Mouse (Mus musculus): ENCODE results near the gene Atp8a2. TPM values are rescaled to one million over a fixed set of nuclear protein-coding genes. Genes with fewer than 3 reads are reported as not detected.

The Atp8a2 gene
- polyA plus RNA-seq, 1 experiment from 2014 or later, result 9.0 TPM

- no peak overlapping the region for H3K27ac ChIP-seq (ENCODE audit: low read depth, low read length)
- H3K36me3 ChIP-seq (ENCODE audit: control insufficient read depth, insufficient read depth, low read length), result no peaks in the 10 kb centered on the region
- H3K4me3 ChIP-seq (ENCODE audit: low read depth, low read length), result no peak overlapping the region
- H3K27me3 ChIP-seq (ENCODE audit: control insufficient read depth, insufficient read depth, low read length), result no peaks in the 10 kb centered on the region
- WGBS, result 65% methylated on average over 5 of the region's 5 CpGs
- ATAC-seq (ENCODE audit: insufficient read depth, low FRiP score, low TSS enrichment) (no peak), DNase-seq (ENCODE audit: low spot score) (no peak)
- no peak overlapping the region for H3K4me2 ChIP-seq (ENCODE audit: low read depth)
- no peak overlapping the region for H3K9ac ChIP-seq (ENCODE audit: low read length)
- no peaks in the 10 kb centered on the region for H3K4me1 ChIP-seq (ENCODE audit: control insufficient read depth, insufficient read depth, low read length)
- no peaks in the 10 kb centered on the region for H3K9me3 ChIP-seq (ENCODE audit: control insufficient read depth, low read length)
Observed at GRCm38 (mm10) chr14:59890818-59891217, 306.2 kb downstream of the Atp8a2 start.

GRCm38 (mm10) chr14:59890107-59890506 lies 306.9 kb downstream of the Atp8a2 start:
- no peak for DNase-seq (ENCODE audit: low spot score)
- no peak overlapping the region for H3K4me3 ChIP-seq (ENCODE audit: low read depth, low read length)
- no peaks in the 10 kb centered on the region for H3K27me3 ChIP-seq (ENCODE audit: control insufficient read depth, insufficient read depth, low read length)
- no peaks in the 10 kb centered on the region for H3K36me3 ChIP-seq (ENCODE audit: control insufficient read depth, insufficient read depth, low read length)
- 74% methylated on average over 7 of the region's 7 CpGs for WGBS
- no peak overlapping the region for H3K27ac ChIP-seq (ENCODE audit: low read depth, low read length)
- no peaks in the 10 kb centered on the region for H3K9me3 ChIP-seq (ENCODE audit: control insufficient read depth, low read length)
- no peak for ATAC-seq (ENCODE audit: insufficient read depth, low FRiP score, low TSS enrichment)
- no peaks in the 10 kb centered on the region for H3K4me1 ChIP-seq (ENCODE audit: control insufficient read depth, insufficient read depth, low read length)
- H3K4me2 ChIP-seq (ENCODE audit: low read depth), result no peak overlapping the region
- H3K9ac ChIP-seq (ENCODE audit: low read length), result no peak overlapping the region

GRCm38 (mm10) chr14:59888446-59888845 lies 308.5 kb downstream of the Atp8a2 start:
- DNase-seq (ENCODE audit: low spot score), result no peak
- no peaks in the 10 kb centered on the region for H3K27me3 ChIP-seq (ENCODE audit: control insufficient read depth, insufficient read depth, low read length)
- no peak overlapping the region for H3K4me2 ChIP-seq (ENCODE audit: low read depth)
- H3K4me3 ChIP-seq (ENCODE audit: low read depth, low read length), result no peak overlapping the region
- no peak overlapping the region for H3K9ac ChIP-seq (ENCODE audit: low read length)
- no peaks in the 10 kb centered on the region for H3K9me3 ChIP-seq (ENCODE audit: control insufficient read depth, low read length)
- no peaks in the 10 kb centered on the region for H3K4me1 ChIP-seq (ENCODE audit: control insufficient read depth, insufficient read depth, low read length)
- 93% methylated on average over 1 of the region's 1 CpGs for WGBS
- H3K27ac ChIP-seq (ENCODE audit: low read depth, low read length), result no peak overlapping the region
- ATAC-seq (ENCODE audit: insufficient read depth, low FRiP score, low TSS enrichment), result no peak
- H3K36me3 ChIP-seq (ENCODE audit: control insufficient read depth, insufficient read depth, low read length), result no peaks in the 10 kb centered on the region

- Histone ChIP-seq H3K4me1 (ENCODE audit: control insufficient read depth, insufficient read depth, low read length) (no peaks in the 10 kb centered on the region), H3K4me3 (ENCODE audit: low read depth, low read length) (no peak overlapping the region), H3K27me3 (ENCODE audit: control insufficient read depth, insufficient read depth, low read length) (no peaks in the 10 kb centered on the region), H3K9ac (ENCODE audit: low read length) (no peak overlapping the region), H3K4me2 (ENCODE audit: low read depth) (no peak overlapping the region), H3K36me3 (ENCODE audit: control insufficient read depth, insufficient read depth, low read length) (no peaks in the 10 kb centered on the region), H3K9me3 (ENCODE audit: control insufficient read depth, low read length) (no peaks in the 10 kb centered on the region), H3K27ac (ENCODE audit: low read depth, low read length) (no peak overlapping the region)
- WGBS, result 73% methylated on average over 6 of the region's 6 CpGs
- no peak for DNase-seq (ENCODE audit: low spot score)
- no peak for ATAC-seq (ENCODE audit: insufficient read depth, low FRiP score, low TSS enrichment)
Observed at GRCm38 (mm10) chr14:59888046-59888445, 308.9 kb downstream of the Atp8a2 start.

GRCm38 (mm10) chr14:59887061-59887861 lies 309.7 kb downstream of the Atp8a2 start:
- no peak overlapping the region for H3K27ac ChIP-seq (ENCODE audit: low read depth, low read length)
- H3K4me1 ChIP-seq (ENCODE audit: control insufficient read depth, insufficient read depth, low read length), result no peaks in the 10 kb centered on the region
- 60% methylated on average over 15 of the region's 15 CpGs for WGBS
- peak; percentile 27 for DNase-seq (ENCODE audit: low spot score)
- no peak overlapping the region for H3K4me3 ChIP-seq (ENCODE audit: low read depth, low read length)
- H3K27me3 ChIP-seq (ENCODE audit: control insufficient read depth, insufficient read depth, low read length), result no peaks in the 10 kb centered on the region
- no peak for ATAC-seq (ENCODE audit: insufficient read depth, low FRiP score, low TSS enrichment)
- H3K9ac ChIP-seq (ENCODE audit: low read length), result no peak overlapping the region
- no peaks in the 10 kb centered on the region for H3K36me3 ChIP-seq (ENCODE audit: control insufficient read depth, insufficient read depth, low read length)
- H3K4me2 ChIP-seq (ENCODE audit: low read depth), result no peak overlapping the region
- no peaks in the 10 kb centered on the region for H3K9me3 ChIP-seq (ENCODE audit: control insufficient read depth, low read length)

- no peak overlapping the region for H3K27ac ChIP-seq (ENCODE audit: low read depth, low read length)
- H3K27me3 ChIP-seq (ENCODE audit: control insufficient read depth, insufficient read depth, low read length), result no peaks in the 10 kb centered on the region
- H3K9me3 ChIP-seq (ENCODE audit: control insufficient read depth, low read length), result no peaks in the 10 kb centered on the region
- no peak for ATAC-seq (ENCODE audit: insufficient read depth, low FRiP score, low TSS enrichment)
- no peak for DNase-seq (ENCODE audit: low spot score)
- WGBS, result 82% methylated on average over 10 of the region's 10 CpGs
- no peak overlapping the region for H3K4me2 ChIP-seq (ENCODE audit: low read depth)
- no peak overlapping the region for H3K4me3 ChIP-seq (ENCODE audit: low read depth, low read length)
- H3K4me1 ChIP-seq (ENCODE audit: control insufficient read depth, insufficient read depth, low read length), result no peaks in the 10 kb centered on the region
- no peak overlapping the region for H3K9ac ChIP-seq (ENCODE audit: low read length)
- H3K36me3 ChIP-seq (ENCODE audit: control insufficient read depth, insufficient read depth, low read length), result no peaks in the 10 kb centered on the region
Observed at GRCm38 (mm10) chr14:59883517-59884069, 313.4 kb downstream of the Atp8a2 start.

- Histone ChIP-seq H3K9ac (ENCODE audit: low read length) (no peak overlapping the region), H3K4me2 (ENCODE audit: low read depth) (no peak overlapping the region), H3K4me3 (ENCODE audit: low read depth, low read length) (no peak overlapping the region), H3K27ac (ENCODE audit: low read depth, low read length) (no peak overlapping the region), H3K4me1 (ENCODE audit: control insufficient read depth, insufficient read depth, low read length) (no peaks in the 10 kb centered on the region), H3K36me3 (ENCODE audit: control insufficient read depth, insufficient read depth, low read length) (no peaks in the 10 kb centered on the region), H3K9me3 (ENCODE audit: control insufficient read depth, low read length) (no peaks in the 10 kb centered on the region), H3K27me3 (ENCODE audit: control insufficient read depth, insufficient read depth, low read length) (no peaks in the 10 kb centered on the region)
- 79% methylated on average over 3 of the region's 3 CpGs for WGBS
- no peak for ATAC-seq (ENCODE audit: insufficient read depth, low FRiP score, low TSS enrichment)
- no peak for DNase-seq (ENCODE audit: low spot score)
Observed at GRCm38 (mm10) chr14:59880829-59881228, 316.1 kb downstream of the Atp8a2 start.

GRCm38 (mm10) chr14:59878248-59878647 lies 318.7 kb downstream of the Atp8a2 start:
- no peak overlapping the region for H3K4me2 ChIP-seq (ENCODE audit: low read depth)
- DNase-seq (ENCODE audit: low spot score) (no peak), ATAC-seq (ENCODE audit: insufficient read depth, low FRiP score, low TSS enrichment) (no peak)
- no peaks in the 10 kb centered on the region for H3K4me1 ChIP-seq (ENCODE audit: control insufficient read depth, insufficient read depth, low read length)
- H3K9me3 ChIP-seq (ENCODE audit: control insufficient read depth, low read length), result no peaks in the 10 kb centered on the region
- H3K36me3 ChIP-seq (ENCODE audit: control insufficient read depth, insufficient read depth, low read length), result no peaks in the 10 kb centered on the region
- no peaks in the 10 kb centered on the region for H3K27me3 ChIP-seq (ENCODE audit: control insufficient read depth, insufficient read depth, low read length)
- H3K27ac ChIP-seq (ENCODE audit: low read depth, low read length), result no peak overlapping the region
- no peak overlapping the region for H3K4me3 ChIP-seq (ENCODE audit: low read depth, low read length)
- WGBS, result 82% methylated on average over 3 of the region's 3 CpGs
- no peak overlapping the region for H3K9ac ChIP-seq (ENCODE audit: low read length)

GRCm38 (mm10) chr14:59876525-59876924 lies 320.5 kb downstream of the Atp8a2 start:
- no peak overlapping the region for H3K9ac ChIP-seq (ENCODE audit: low read length)

More at GRCm38 (mm10) chr14:59876525-59876924, 320.5 kb downstream of the Atp8a2 start:
- no peak for DNase-seq (ENCODE audit: low spot score)
- no peak overlapping the region for H3K4me2 ChIP-seq (ENCODE audit: low read depth)
- ATAC-seq (ENCODE audit: insufficient read depth, low FRiP score, low TSS enrichment), result no peak
- no peaks in the 10 kb centered on the region for H3K9me3 ChIP-seq (ENCODE audit: control insufficient read depth, low read length)
- no peaks in the 10 kb centered on the region for H3K27me3 ChIP-seq (ENCODE audit: control insufficient read depth, insufficient read depth, low read length)
- no peaks in the 10 kb centered on the region for H3K36me3 ChIP-seq (ENCODE audit: control insufficient read depth, insufficient read depth, low read length)
- H3K4me3 ChIP-seq (ENCODE audit: low read depth, low read length), result no peak overlapping the region
- no peak overlapping the region for H3K27ac ChIP-seq (ENCODE audit: low read depth, low read length)
- no peaks in the 10 kb centered on the region for H3K4me1 ChIP-seq (ENCODE audit: control insufficient read depth, insufficient read depth, low read length)
- WGBS, result 80% methylated on average over 2 of the region's 2 CpGs
